Mouse (Mus musculus): ENCODE data around the gene Wscd1. TPM values are rescaled to one million over a fixed set of nuclear protein-coding genes. Genes with fewer than 3 reads are reported as not detected.

Wscd1 gene
- polyA plus RNA-seq, 1 experiment from 2014 or later: 0.25 TPM

DNA sequence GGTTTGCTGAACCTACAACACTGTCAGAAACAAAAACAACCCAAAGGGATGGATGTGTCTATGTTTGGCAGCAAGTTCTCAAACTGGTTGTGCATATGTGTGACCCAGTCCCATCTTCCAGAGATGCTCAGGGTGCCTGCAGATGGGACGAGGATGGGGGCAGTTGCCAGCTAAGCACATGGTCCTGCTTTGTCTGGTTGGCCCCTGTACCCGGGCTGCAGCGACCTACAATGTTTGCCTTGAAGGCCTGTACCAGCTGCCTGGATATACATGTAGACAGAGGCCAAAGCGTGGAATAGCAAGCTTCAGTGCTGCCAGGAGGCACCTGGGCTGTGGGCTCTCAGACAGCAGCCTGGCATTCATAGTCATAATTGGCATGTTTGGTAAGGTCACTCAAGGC is 35.8 kb downstream of the Wscd1 start:
- Histone ChIP-seq H3K4me1 (ENCODE audit: insufficient read depth) (0 out of 2 replicates have a peak, but pooled peaks cover 3% of the 10 kb centered on the region), H3K27ac (ENCODE audit: low read depth) (no peak overlapping the region), H3K9me3 (ENCODE audit: low read length) (no peaks in the 10 kb centered on the region), H3K4me3 (ENCODE audit: low read depth, low read length) (no peak overlapping the region), H3K9ac (replicated peaks) (no peak overlapping the region), H3K4me2 (ENCODE audit: low read depth, low read length) (no peak overlapping the region), H3K36me3 (replicated peaks; ENCODE audit: insufficient read depth, low read length) (no peaks in the 10 kb centered on the region), H3K27me3 (ENCODE audit: insufficient read depth, low read length) (no peaks in the 10 kb centered on the region)
- no peak for DNase-seq
- TF ChIP-seq EP300 (IDR thresholded peaks at IDR 0.05; ENCODE audit: low read depth) (no peak), CTCF (IDR thresholded peaks at IDR 0.05; ENCODE audit: low read depth) (no peak)
- 79% methylated on average over 4 of the region's 4 CpGs for WGBS (ENCODE audit: insufficient replicate concordance)
- no peak for ATAC-seq

DNA sequence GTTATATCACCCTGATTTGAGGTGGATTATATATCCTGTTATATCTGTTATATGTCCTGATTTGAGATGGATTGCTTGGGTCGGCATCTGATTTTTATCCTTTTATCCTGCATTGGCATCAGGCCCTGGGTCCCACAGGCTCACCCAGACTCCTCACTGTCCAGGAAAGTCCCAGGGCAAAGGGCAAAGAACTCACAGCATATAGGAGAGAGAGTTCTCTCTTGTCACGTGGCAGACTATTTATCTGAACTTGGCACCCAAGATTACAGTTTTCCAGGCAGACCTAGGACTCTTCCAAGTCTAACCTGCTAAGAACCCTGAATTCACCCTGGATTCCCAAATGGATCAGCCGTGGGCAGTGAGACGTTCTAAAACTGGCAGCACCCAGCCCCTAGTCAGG is 38.5 kb downstream of the Wscd1 start:
- DNase-seq: no peak
- TF ChIP-seq CTCF (IDR thresholded peaks at IDR 0.05; ENCODE audit: low read depth) (no peak), EP300 (IDR thresholded peaks at IDR 0.05; ENCODE audit: low read depth) (no peak)

DNA sequence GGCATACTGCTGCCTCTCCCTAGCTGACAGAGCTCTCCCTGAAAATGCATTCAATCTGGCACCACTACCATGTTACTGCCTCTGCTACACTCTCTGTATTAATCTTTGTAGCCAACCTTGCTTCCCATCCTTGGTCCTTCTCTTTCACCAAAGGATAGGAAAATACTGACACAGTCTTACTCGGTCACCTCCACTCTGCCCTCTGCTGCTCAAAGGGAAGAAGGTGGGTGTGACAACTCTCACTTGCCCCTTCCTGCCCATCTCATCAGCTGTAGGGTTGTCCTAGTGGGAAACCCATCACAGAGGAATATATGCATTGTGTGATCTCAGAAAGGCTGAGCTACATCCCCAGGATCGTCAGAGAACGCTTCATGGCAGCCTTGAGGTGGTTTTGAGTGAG is 40.5 kb downstream of the Wscd1 start:
- H3K27me3 ChIP-seq (ENCODE audit: insufficient read depth, low read length): no peaks in the 10 kb centered on the region
- DNase-seq (no peak), ATAC-seq (no peak)
- 0 out of 2 replicates have a peak, but pooled peaks cover 3% of the 10 kb centered on the region for H3K4me1 ChIP-seq (ENCODE audit: insufficient read depth)
- no peaks in the 10 kb centered on the region for H3K36me3 ChIP-seq (replicated peaks; ENCODE audit: insufficient read depth, low read length)
- no peak overlapping the region for H3K4me2 ChIP-seq (ENCODE audit: low read depth, low read length)
- WGBS (ENCODE audit: insufficient replicate concordance): 61% methylated on average over 3 of the region's 3 CpGs
- no peak overlapping the region for H3K27ac ChIP-seq (ENCODE audit: low read depth)
- H3K9me3 ChIP-seq (ENCODE audit: low read length): no peaks in the 10 kb centered on the region
- H3K9ac ChIP-seq (replicated peaks): no peak overlapping the region
- no peak overlapping the region for H3K4me3 ChIP-seq (ENCODE audit: low read depth, low read length)
- TF ChIP-seq CTCF (IDR thresholded peaks at IDR 0.05; ENCODE audit: low read depth) (0 out of 2 replicates have a peak, but pooled peaks have one; percentile 15), EP300 (IDR thresholded peaks at IDR 0.05; ENCODE audit: low read depth) (no peak)

More for the DNA sequence above, 38.5 kb downstream of the Wscd1 start:
- peak; percentile 64 for ATAC-seq
- no peak overlapping the region for H3K4me2 ChIP-seq (ENCODE audit: low read depth, low read length)
- no peak overlapping the region for H3K9ac ChIP-seq (replicated peaks)
- no peaks in the 10 kb centered on the region for H3K27me3 ChIP-seq (ENCODE audit: insufficient read depth, low read length)
- 0 out of 2 replicates have a peak, but pooled peaks cover 3% of the 10 kb centered on the region for H3K4me1 ChIP-seq (ENCODE audit: insufficient read depth)
- no peaks in the 10 kb centered on the region for H3K36me3 ChIP-seq (replicated peaks; ENCODE audit: insufficient read depth, low read length)
- H3K9me3 ChIP-seq (ENCODE audit: low read length): no peaks in the 10 kb centered on the region
- H3K27ac ChIP-seq (ENCODE audit: low read depth): no peak overlapping the region
- no peak overlapping the region for H3K4me3 ChIP-seq (ENCODE audit: low read depth, low read length)
- 69% methylated on average over 4 of the region's 4 CpGs for WGBS (ENCODE audit: insufficient replicate concordance)

DNA sequence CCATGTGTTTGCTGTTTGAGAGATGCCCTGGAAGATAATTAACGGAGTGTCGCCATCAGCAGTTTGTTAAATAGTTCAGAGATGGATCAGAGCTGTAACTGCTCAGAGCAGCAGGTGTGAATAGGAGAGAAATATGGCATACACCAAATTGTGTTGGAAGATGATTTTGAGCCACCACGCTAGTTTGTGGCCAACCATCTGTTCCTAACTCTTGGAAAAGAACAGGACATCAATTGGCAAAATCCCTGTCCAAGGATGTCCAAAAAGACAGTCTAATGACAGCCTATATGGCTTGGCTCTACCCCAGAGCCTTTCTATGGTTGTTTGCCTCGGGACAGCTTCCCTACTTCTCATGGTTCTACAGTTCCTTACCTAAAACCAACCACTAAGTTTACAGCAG is 49.5 kb downstream of the Wscd1 start:
- no peak overlapping the region for H3K27ac ChIP-seq (ENCODE audit: low read depth)
- H3K9ac ChIP-seq (replicated peaks): no peak overlapping the region
- TF ChIP-seq CTCF (IDR thresholded peaks at IDR 0.05; ENCODE audit: low read depth): no peak
- no peak for TF ChIP-seq EP300 (IDR thresholded peaks at IDR 0.05; ENCODE audit: low read depth)
- WGBS (ENCODE audit: insufficient replicate concordance): 70% methylated on average over 4 of the region's 4 CpGs
- H3K36me3 ChIP-seq (replicated peaks; ENCODE audit: insufficient read depth, low read length): no peaks in the 10 kb centered on the region
- no peak overlapping the region for H3K4me3 ChIP-seq (ENCODE audit: low read depth, low read length)
- no peaks in the 10 kb centered on the region for H3K27me3 ChIP-seq (ENCODE audit: insufficient read depth, low read length)
- ATAC-seq: no peak
- H3K4me2 ChIP-seq (ENCODE audit: low read depth, low read length): no peak overlapping the region
- H3K4me1 ChIP-seq (ENCODE audit: insufficient read depth): no peaks in the 10 kb centered on the region
- no peak for DNase-seq
- H3K9me3 ChIP-seq (ENCODE audit: low read length): no peaks in the 10 kb centered on the region

DNA sequence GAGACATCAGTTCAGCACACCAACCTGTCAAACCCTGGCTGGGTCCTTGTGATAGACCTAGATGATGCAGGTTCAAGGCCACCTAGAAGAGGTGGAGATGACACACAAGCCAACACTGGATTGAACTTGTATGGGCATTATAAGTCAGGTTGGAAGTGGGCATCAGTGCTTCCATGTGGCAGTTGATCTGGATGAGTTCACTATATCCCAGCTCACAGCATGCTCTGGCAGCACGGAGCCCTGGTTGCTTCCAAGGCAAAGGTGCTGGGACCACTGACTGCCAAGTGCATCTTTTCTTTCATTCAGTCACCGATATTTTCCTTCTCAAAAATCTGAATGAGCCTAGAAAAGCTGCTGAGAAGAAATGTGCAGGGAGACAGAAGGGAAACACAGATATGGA is 58.8 kb downstream of the Wscd1 start:
- no peak for ATAC-seq
- Histone ChIP-seq H3K27me3 (ENCODE audit: insufficient read depth, low read length) (no peaks in the 10 kb centered on the region), H3K4me3 (ENCODE audit: low read depth, low read length) (no peak overlapping the region), H3K27ac (ENCODE audit: low read depth) (no peak overlapping the region), H3K4me2 (ENCODE audit: low read depth, low read length) (no peak overlapping the region), H3K4me1 (ENCODE audit: insufficient read depth) (no peaks in the 10 kb centered on the region), H3K36me3 (replicated peaks; ENCODE audit: insufficient read depth, low read length) (no peaks in the 10 kb centered on the region), H3K9ac (replicated peaks) (no peak overlapping the region), H3K9me3 (ENCODE audit: low read length) (no peaks in the 10 kb centered on the region)
- WGBS (ENCODE audit: insufficient replicate concordance): 72% methylated on average over 2 of the region's 2 CpGs
- TF ChIP-seq EP300 (IDR thresholded peaks at IDR 0.05; ENCODE audit: low read depth): no peak
- no peak for TF ChIP-seq CTCF (IDR thresholded peaks at IDR 0.05; ENCODE audit: low read depth)
- DNase-seq: no peak

DNA sequence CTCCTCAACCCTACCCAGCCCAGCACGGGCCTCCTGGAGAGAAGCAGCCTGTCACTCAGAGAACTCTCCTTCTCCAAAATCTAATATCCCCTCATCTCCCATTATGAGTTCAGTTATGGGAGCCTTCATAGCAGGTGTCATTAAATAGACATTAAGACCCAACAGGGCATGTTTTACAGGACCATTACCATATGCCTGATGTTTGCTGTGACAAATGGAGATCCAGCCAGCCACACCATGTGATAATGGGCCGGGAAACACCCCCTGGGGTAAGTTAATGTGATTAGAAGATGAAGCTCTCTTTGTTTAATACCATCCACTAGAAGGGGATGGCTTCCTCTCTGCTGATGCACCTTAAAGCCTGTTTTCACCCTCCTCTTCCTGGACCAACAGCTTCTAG is 62.1 kb downstream of the Wscd1 start:
- Histone ChIP-seq H3K27ac (ENCODE audit: low read depth) (no peak overlapping the region), H3K9me3 (ENCODE audit: low read length) (no peaks in the 10 kb centered on the region), H3K27me3 (ENCODE audit: insufficient read depth, low read length) (no peaks in the 10 kb centered on the region), H3K36me3 (replicated peaks; ENCODE audit: insufficient read depth, low read length) (no peaks in the 10 kb centered on the region), H3K4me3 (ENCODE audit: low read depth, low read length) (no peak overlapping the region), H3K9ac (replicated peaks) (no peak overlapping the region), H3K4me1 (ENCODE audit: insufficient read depth) (no peaks in the 10 kb centered on the region), H3K4me2 (ENCODE audit: low read depth, low read length) (no peak overlapping the region)
- TF ChIP-seq EP300 (IDR thresholded peaks at IDR 0.05; ENCODE audit: low read depth) (no peak), CTCF (IDR thresholded peaks at IDR 0.05; ENCODE audit: low read depth) (no peak)
- no peak for DNase-seq
- 52% methylated on average over 2 of the region's 2 CpGs for WGBS (ENCODE audit: insufficient replicate concordance)
- ATAC-seq: no peak

DNA sequence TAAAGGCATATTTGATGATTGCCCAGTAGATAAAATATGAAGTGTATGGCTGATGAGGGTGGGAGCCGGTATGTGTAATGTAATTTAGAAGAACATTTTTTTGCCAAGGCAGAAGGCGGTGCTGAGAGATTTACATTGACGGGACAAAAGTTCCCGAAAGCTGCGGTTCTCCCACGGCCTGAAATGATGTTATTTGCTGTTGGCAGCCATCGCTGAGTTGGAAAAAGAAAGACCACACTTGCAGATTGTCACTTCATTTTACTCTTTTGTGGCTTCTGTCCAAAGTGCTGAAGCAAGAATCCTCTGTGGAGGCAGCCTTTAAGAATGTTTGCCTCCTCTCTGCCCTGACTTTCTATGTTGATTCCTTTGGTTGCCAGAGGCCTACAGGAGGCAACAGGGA is 63.2 kb downstream of the Wscd1 start:
- no peak for ATAC-seq
- H3K27me3 ChIP-seq (ENCODE audit: insufficient read depth, low read length): no peaks in the 10 kb centered on the region
- no peak overlapping the region for H3K4me2 ChIP-seq (ENCODE audit: low read depth, low read length)
- H3K27ac ChIP-seq (ENCODE audit: low read depth): no peak overlapping the region
- no peaks in the 10 kb centered on the region for H3K36me3 ChIP-seq (replicated peaks; ENCODE audit: insufficient read depth, low read length)
- H3K9ac ChIP-seq (replicated peaks): no peak overlapping the region
- TF ChIP-seq EP300 (IDR thresholded peaks at IDR 0.05; ENCODE audit: low read depth): no peak
- H3K4me1 ChIP-seq (ENCODE audit: insufficient read depth): no peaks in the 10 kb centered on the region
- H3K4me3 ChIP-seq (ENCODE audit: low read depth, low read length): no peak overlapping the region
- 79% methylated on average over 7 of the region's 7 CpGs for WGBS (ENCODE audit: insufficient replicate concordance)
- H3K9me3 ChIP-seq (ENCODE audit: low read length): no peaks in the 10 kb centered on the region
- DNase-seq: no peak
